Mouse (Mus musculus) adrenal gland, postnatal 0 days (tissue): ENCODE measurements around the gene 2310030G06Rik. TPM values are rescaled to one million over a fixed set of nuclear protein-coding genes. Genes with fewer than 3 reads are reported as not detected.

ENCODE experiments used
- polyA plus RNA-seq: library from polyadenylated mRNA; unstranded; fragments of >200 nt; fragmentation: Nextera tagmentation; extraction: Ambion mirVana; gene quantifications from 2 replicates; pipeline ENCODE4 v1.2.1, GENCODE M21; 2015

2310030G06Rik gene
- polyA plus RNA-seq = 11.2 and 17.0 TPM in 2 replicates

GRCm38 (mm10) chr9:50746214-50746677 lies at the start of gene 2310030G06Rik:
Gene 2310030G06Rik, minus strand, starts transcription at chr9:50746536.

GRCm38 (mm10) chr9:50774991-50775612 lies 28.8 kb upstream of the 2310030G06Rik start, which contains the start of the genes Alg9 and 1110032A03Rik:
Gene Alg9, plus strand, starts transcription at chr9:50775019.
Gene 1110032A03Rik, minus strand, starts transcription at chr9:50775520.

GRCm38 (mm10) chr9:50768107-50769002 lies 22.0 kb upstream of the 2310030G06Rik start, which contains the start of gene Fdxacb1:
Gene Fdxacb1, plus strand, starts transcription at chr9:50768236.

GRCm38 (mm10) chr9:50752054-50752602 lies 5.8 kb upstream of the 2310030G06Rik start, which contains the start of gene Hspb2:
Gene Hspb2, minus strand, starts transcription at chr9:50752354.

GRCm38 (mm10) chr9:50751323-50751722 lies 5.0 kb upstream of the 2310030G06Rik start, which contains the start of gene Cryab:
Gene Cryab, plus strand, starts transcription at chr9:50751325.

GRCm38 (mm10) chr9:50738914-50739870 lies 7.1 kb downstream of the 2310030G06Rik start, which contains the start of gene Dixdc1:
Gene Dixdc1, minus strand, starts transcription at chr9:50739517.

Other genes starting within 250 kb of the 2310030G06Rik start
- 157 and 177 TPM in 2 replicates for gene Pts, start 217.8 kb downstream of the 2310030G06Rik start, polyA plus RNA-seq
- 17.3 and 23.0 TPM in 2 replicates for gene Il18, start 191.7 kb downstream of the 2310030G06Rik start, polyA plus RNA-seq
- gene Bco2, start 191.4 kb downstream of the 2310030G06Rik start, polyA plus RNA-seq = 0.28 and 0.36 TPM in 2 replicates
- not detected in 2 replicates for gene Tex12, start 185.2 kb downstream of the 2310030G06Rik start, polyA plus RNA-seq
- gene Sdhd, start 142.7 kb downstream of the 2310030G06Rik start, polyA plus RNA-seq = 387 and 421 TPM in 2 replicates
- 516 and 1,009 TPM in 2 replicates for gene Timm8b, start 142.6 kb downstream of the 2310030G06Rik start, polyA plus RNA-seq
- gene Pih1d2, start 129.2 kb downstream of the 2310030G06Rik start, polyA plus RNA-seq = 4.1 and 4.4 TPM in 2 replicates
- 20.6 and 22.3 TPM in 2 replicates for gene Nkapd1, start 129.1 kb downstream of the 2310030G06Rik start, polyA plus RNA-seq
- 33.7 and 50.9 TPM in 2 replicates for gene Dlat, start 86.8 kb downstream of the 2310030G06Rik start, polyA plus RNA-seq
- gene Dixdc1, start 7.0 kb downstream of the 2310030G06Rik start, polyA plus RNA-seq = 6.4 and 10.8 TPM in 2 replicates
- 112 and 178 TPM in 2 replicates for gene Cryab, start 4.8 kb upstream of the 2310030G06Rik start, polyA plus RNA-seq
- 14.4 and 35.5 TPM in 2 replicates for gene Hspb2, start 5.8 kb upstream of the 2310030G06Rik start, polyA plus RNA-seq
- gene Fdxacb1, start 21.7 kb upstream of the 2310030G06Rik start, polyA plus RNA-seq = 7.8 and 9.9 TPM in 2 replicates
- 18.2 and 22.4 TPM in 2 replicates for gene Alg9, start 28.5 kb upstream of the 2310030G06Rik start, polyA plus RNA-seq
- gene 1110032A03Rik, start 29.0 kb upstream of the 2310030G06Rik start, polyA plus RNA-seq = 91.2 and 102 TPM in 2 replicates
- 14.4 and 22.7 TPM in 2 replicates for gene Ppp2r1b, start 98.8 kb upstream of the 2310030G06Rik start, polyA plus RNA-seq